Mouse (Mus musculus) midbrain, embryonic 10.5 days (tissue): ENCODE measurements around the gene Wnt10b. TPM values are rescaled to one million over a fixed set of nuclear protein-coding genes. Genes with fewer than 3 reads are reported as not detected.

Source experiments
- polyA plus RNA-seq: library from polyadenylated mRNA; unstranded; fragments of >200 nt; fragmentation: Nextera tagmentation; extraction: Ambion mirVana; gene quantifications from 2 replicates; pipeline ENCODE4 v1.2.1, GENCODE M21; 2016

Wnt10b gene
- polyA plus RNA-seq, 1 experiment from 2014 or later: 0.14 TPM

Other genes starting within 250 kb of the Wnt10b start
- gene Kansl2, start 243.9 kb downstream of the Wnt10b start, polyA plus RNA-seq: 139 and 150 TPM in 2 replicates
- 59.0 and 61.3 TPM in 2 replicates for gene Ccnt1, start 207.2 kb downstream of the Wnt10b start, polyA plus RNA-seq
- gene 4930415O20Rik, start 207.1 kb downstream of the Wnt10b start, polyA plus RNA-seq: 0.43 TPM in 1 of 2 replicates, not detected in the other
- gene Adcy6, start 168.1 kb downstream of the Wnt10b start, polyA plus RNA-seq: 11.8 and 12.1 TPM in 2 replicates
- gene Cacnb3, start 147.3 kb downstream of the Wnt10b start, polyA plus RNA-seq: 36.1 and 50.9 TPM in 2 replicates
- gene Ddx23, start 115.3 kb downstream of the Wnt10b start, polyA plus RNA-seq: 27.2 and 30.8 TPM in 2 replicates
- gene Rnd1, start 100.7 kb downstream of the Wnt10b start, polyA plus RNA-seq: 7.1 and 9.8 TPM in 2 replicates
- 1.3 and 1.5 TPM in 2 replicates for gene Ccdc65, start 69.9 kb downstream of the Wnt10b start, polyA plus RNA-seq
- 15.2 and 16.4 TPM in 2 replicates for gene Fkbp11, start 50.0 kb downstream of the Wnt10b start, polyA plus RNA-seq
- gene Arf3, start 14.9 kb downstream of the Wnt10b start, polyA plus RNA-seq: 41.2 and 43.2 TPM in 2 replicates
- gene Wnt1, start 11.7 kb upstream of the Wnt10b start, polyA plus RNA-seq: 22.0 and 24.0 TPM in 2 replicates
- 0.54 and 0.82 TPM in 2 replicates for gene Ddn, start 31.3 kb upstream of the Wnt10b start, polyA plus RNA-seq
- gene Prkag1, start 53.4 kb upstream of the Wnt10b start, polyA plus RNA-seq: 90.4 and 94.9 TPM in 2 replicates
- 9.1 and 10.1 TPM in 2 replicates for gene Kmt2d, start 93.1 kb upstream of the Wnt10b start, polyA plus RNA-seq
- gene Rhebl1, start 116.4 kb upstream of the Wnt10b start, polyA plus RNA-seq: 19.3 and 23.9 TPM in 2 replicates
- gene Dhh, start 120.4 kb upstream of the Wnt10b start, polyA plus RNA-seq: 0.27 and 0.58 TPM in 2 replicates
- gene Lmbr1l, start 140.1 kb upstream of the Wnt10b start, polyA plus RNA-seq: 24.7 and 28.6 TPM in 2 replicates
- gene Tuba1b, start 156.4 kb upstream of the Wnt10b start, polyA plus RNA-seq: 2,448 and 2,588 TPM in 2 replicates
- gene Gm49450, start 175.4 kb upstream of the Wnt10b start, polyA plus RNA-seq: not detected in 2 replicates
- 4,467 and 6,520 TPM in 2 replicates for gene Tuba1a, start 175.6 kb upstream of the Wnt10b start, polyA plus RNA-seq